Mouse (Mus musculus): Measurements from ENCODE around the gene Scube1.

Scube1 gene

DNA sequence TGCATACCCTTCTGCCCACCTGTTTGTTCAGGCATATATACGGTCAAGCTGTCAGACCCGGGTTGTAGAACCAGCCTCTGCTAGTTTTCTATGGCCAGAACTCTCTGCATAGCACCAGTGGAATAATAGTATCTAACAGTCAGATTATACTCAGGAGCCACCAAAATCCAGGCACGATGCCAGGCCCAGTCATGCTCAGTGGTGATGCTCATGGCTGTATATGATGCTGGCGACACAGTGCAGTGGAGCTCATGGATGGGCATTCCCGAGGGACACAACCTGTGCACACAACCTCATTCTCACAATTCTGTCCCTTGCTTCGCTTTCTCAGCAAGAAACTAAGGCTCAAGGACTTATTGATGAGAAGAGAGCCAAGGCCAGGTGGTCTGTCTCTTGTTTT is 58.8 kb downstream of the Scube1 start:
- DNase-seq (ENCODE audit: low spot score in 2 of 2), result no peak

DNA sequence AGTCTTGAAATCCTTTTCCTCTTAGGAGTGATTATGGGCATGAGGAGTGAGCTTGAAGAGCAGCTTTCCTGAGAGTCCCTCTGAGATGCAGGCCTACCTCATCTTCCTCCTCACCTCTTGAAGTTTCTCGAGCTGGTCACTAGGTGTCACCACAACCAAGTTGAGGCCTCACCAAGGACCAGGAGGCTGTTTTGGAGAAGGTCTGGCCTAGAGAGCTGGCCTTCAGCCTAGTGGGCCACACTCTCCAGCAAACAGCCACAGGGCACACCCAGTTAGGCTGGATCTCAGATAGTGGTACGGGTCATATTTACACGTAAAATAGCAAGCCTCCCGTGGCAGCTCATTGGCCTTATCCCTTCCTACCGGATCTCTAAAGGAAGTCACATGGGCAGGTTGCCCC is 60.1 kb downstream of the Scube1 start:
- DNase-seq (ENCODE audit: low spot score in 2 of 2), result no peak

DNA sequence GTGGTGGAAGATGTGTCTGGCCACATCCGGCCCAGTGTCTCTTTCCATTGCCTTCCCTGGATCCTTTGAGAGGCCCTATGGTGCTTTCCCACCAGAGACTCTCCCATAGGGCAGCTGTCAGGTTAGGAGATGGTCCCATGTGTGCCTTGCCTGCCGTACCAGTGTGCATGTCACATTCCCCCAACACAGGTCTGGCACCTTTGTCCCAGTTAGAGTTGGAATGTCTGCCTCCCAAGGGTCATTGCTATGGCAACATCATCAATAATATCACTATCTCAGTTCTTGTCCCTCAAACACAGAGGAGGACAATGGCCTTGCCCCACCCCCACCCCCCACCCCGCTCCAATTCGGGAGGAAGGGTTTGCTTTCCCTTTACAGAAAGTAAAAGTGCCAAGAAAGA is 61.8 kb downstream of the Scube1 start:
- no peak for DNase-seq (ENCODE audit: low spot score in 2 of 2)

DNA sequence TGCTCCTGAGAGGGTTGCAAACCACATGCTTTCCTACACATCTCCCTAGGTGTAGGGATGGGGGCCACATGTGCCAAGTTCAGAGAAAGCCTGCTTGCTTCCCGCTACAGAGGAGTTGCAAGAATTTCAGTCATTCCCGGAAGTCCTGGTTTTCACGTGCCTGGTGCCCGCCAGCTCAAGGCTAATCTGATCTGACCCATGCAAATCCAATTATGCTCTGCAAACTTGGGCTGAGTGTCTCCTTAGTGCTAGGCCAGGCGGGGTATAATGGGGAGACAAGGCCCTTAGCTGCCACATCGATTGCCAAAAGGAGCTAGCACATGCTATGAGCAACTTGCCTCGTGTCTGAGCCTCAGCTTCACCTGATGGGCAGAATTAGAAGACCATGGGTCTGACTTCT is 62.7 kb downstream of the Scube1 start:
- no peak for DNase-seq (ENCODE audit: low spot score in 2 of 2)

GRCm38 (mm10) chr15:83642518-83642917 is 82.3 kb downstream of the Scube1 start:
- DNase-seq (ENCODE audit: low spot score in 2 of 2), result no peak

DNA sequence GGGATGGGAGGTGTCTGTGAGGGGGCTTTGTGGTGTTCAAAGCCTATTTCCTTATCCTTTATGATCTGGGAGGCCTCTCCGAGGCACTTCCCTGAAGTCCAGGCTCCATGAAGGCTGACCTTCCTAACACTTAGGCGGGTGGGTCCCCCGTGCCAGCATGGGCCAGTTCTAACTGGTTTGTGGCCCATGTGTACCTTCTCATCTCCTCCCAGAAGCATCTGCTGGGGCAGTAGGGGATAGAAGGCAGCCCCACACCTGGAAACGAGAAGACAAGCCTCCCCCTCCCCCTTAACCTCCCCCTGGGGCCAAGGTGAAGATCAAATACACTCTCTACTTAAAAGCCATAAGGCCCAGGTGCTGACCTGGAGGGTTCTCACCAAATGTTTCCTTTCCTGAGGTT is 84.6 kb downstream of the Scube1 start:
- no peak for DNase-seq (ENCODE audit: low spot score in 2 of 2)

DNA sequence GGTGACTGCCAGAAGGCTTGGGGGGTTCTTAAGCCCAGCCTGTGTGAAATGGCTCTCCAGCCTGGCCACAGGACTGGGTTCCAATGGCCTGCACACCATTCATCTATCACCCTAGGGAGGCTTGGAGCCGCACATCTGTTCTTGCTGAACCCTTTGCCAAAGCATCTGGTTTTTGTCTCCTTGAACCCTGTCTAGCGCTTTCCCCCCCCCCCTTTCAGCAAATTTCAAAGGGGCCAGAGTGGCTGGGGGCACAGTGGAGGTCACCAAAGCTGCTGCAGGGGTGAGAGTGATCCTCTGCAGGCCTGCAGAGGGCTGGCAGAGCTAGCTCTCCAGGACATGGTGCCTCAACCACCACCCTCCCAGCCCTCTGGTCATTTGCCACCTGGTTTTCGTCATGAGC is 85.7 kb downstream of the Scube1 start:
- DNase-seq (ENCODE audit: low spot score in 2 of 2), result no peak

GRCm38 (mm10) chr15:83638196-83638899 is 86.5 kb downstream of the Scube1 start:
- DNase-seq (ENCODE audit: low spot score in 2 of 2), result no peak

- DNase-seq (ENCODE audit: low spot score in 2 of 2), result no peak
Measured at GRCm38 (mm10) chr15:83636759-83637158, 88.1 kb downstream of the Scube1 start.

DNA sequence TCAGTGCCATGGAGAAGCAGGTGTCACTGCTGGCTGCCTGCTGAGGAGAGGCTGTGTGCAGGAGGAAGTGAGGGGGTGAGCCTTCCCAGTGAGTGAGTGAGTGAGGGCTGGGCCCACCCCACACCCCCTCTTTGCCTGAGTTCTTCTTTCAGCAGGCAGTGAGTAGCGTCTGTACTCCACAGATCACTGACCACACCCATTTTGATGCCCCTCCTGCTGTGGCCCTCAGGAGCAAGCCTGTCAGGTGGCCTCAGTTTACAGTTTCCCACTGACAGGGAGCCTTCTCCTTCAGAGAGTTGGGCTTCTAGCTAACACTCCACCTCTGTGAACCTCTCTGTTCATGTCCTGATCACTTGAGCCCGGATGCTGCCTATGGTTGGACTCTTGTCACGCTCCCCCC is 89.6 kb downstream of the Scube1 start:
- DNase-seq (ENCODE audit: low spot score in 2 of 2), result no peak

GRCm38 (mm10) chr15:83634076-83634475 is 90.7 kb downstream of the Scube1 start:
- no peak for DNase-seq (ENCODE audit: low spot score in 2 of 2)

DNA sequence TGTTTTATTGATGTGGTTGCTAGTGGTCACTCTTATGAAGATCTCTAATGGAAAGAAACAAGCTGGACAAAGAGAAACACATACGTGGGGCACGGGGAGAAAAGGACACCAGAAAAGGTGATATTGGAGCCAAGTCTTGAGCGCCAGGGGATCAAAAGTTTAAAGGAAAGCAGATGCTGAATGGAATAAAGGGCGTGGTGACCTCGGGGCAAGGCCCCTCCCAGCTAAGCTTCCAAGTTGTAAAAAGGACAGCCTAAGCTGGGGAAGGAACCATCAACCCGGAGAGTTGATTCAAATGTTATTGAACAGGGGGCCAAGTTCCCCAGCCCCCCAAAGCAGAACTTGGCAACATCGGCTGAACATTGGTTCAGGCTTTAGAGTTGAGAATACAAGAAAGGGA is 93.8 kb downstream of the Scube1 start:
- no peak for DNase-seq (ENCODE audit: low spot score in 2 of 2)

DNA sequence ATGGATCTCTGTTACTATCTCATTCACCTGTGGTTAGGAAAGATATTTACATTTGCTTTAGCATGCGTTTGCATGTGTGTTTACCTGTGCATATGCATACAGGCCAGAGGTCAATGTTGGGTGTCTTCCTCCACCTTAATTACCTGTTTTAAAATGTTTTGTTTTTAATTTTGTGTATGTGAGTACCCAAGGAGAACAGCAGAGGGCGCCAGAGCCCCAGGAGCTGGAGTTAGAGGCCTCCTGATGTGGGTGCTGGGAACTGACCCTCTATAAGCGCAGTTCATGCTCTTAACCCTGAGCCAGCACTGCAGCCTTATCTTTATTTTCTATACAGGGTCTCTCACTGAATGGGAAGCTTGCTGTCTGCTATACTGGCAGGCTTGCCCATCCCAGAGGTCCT is 95.1 kb downstream of the Scube1 start:
- DNase-seq (ENCODE audit: low spot score in 2 of 2), result no peak

DNA sequence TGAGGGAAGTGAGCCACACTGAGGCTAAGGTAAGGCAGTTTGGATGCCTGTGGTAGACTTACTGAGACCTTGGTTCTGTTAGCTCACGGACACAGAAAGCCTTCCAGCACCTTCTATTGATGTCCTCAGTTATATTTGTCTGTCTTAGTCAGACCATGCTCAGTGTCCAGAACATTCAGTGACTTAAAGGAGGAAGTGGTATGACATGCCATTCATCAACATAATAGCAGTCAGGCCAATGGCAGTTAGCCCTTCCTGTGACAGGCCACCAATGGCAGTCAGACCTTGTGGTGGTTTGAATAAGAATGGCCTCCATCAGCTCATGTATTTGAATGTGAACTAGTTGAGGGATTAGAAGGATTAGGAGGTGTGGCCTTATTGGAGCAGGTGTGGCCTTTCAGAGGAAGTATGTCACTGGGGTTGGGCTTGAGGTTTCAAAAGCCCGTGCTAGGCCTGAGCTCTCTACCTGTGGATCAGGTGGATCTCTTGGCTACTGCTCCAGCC is 98.6 kb downstream of the Scube1 start:
- DNase-seq (ENCODE audit: low spot score in 2 of 2), result no peak

DNA sequence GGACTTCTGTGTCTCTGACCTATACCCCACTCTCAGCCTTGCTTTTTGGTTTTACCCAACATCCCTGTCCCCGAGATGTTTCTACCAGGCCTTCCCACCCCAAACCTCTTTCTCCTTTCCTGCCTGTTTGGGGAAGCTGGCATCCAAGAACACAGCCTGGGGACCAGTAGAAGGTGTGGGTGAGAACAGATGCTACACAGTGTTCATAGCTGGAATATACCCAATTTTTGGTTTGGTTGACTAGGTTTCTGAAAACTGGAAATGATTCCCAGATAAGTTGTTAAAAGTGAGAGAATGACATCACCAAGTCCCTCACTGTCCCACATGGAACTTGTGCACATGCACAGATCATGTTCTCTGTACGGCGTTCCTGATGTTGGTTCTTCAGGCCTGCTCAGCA is 109.6 kb downstream of the Scube1 start:
- DNase-seq (ENCODE audit: low spot score in 2 of 2), result no peak

DNA sequence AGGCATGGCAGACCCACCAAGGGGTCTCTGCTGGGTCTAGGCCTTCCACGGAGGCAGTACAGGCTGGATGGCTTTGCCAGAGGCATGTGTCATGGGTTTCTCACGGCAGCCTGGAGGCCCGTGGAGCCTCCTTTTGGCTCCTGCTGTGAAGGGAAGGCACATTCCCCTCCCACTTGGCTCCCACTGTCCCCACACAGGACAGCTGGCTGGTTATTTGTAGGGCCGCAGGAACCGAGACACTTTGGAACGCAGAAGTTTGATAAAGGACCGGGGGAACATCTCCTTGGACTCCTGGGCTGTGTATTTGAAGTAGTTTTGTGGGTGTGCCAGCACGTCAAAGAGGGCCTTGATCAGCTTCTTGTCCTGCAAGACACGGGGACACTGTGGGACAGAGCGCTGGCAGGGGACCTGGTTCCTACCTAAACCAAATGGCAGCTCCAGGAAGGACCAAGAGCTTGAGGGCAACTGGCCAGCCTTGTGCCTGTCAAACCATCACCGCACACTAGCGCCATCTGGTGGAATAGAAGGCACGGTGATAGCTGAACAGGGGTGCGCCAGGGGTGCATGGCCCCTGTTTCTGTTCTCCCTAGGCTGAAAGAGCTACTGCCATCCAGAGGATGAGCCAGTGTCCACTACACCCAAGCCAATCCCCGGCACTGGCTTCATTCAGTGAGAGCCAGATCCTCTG is 117.6 kb downstream of the Scube1 start:
- peak; percentile 60 to 79 for DNase-seq (ENCODE audit: low spot score in 2 of 2)

DNA sequence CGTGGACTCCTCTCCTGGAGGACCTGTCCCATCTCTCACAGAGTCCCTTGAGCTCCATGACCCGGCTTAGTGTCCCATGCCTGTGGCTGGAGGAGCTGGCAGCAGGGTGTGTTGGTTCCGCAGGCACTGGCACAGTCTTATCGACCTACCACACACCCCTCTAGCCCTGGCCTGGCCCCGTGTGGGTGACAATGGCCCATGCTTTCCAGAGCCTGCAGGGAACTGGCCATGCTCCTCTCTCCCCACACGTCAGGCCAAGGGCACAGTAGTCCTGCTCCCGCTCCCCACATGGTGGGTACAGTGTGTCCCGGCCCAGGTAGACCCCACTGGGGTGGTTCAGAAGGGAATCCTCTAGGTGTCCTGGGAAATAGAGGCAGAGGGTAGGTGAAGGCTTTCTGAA is 118.1 kb downstream of the Scube1 start:
- DNase-seq (ENCODE audit: low spot score in 2 of 2), result peak; percentile 55

DNA sequence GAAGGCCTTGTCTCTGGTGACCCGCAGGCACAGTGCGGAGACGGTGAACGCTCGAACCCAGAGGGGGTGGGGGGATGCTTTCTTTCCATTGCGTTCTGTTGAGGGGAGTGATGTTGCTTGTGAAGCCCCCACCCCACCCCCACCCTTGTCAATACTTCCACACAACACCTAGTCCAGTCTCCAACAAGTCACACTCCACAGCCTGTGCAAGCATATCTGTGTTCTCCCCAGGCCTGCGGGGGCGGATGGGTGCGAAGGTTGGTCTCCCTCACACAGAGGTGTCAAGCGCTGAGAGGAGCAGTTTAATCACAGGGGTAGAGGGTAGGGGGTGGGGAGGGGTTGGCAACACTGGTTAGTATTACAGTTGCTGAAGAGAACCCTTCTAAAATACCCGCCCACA is 118.6 kb downstream of the Scube1 start:
- DNase-seq (ENCODE audit: low spot score in 2 of 2), result no peak

DNA sequence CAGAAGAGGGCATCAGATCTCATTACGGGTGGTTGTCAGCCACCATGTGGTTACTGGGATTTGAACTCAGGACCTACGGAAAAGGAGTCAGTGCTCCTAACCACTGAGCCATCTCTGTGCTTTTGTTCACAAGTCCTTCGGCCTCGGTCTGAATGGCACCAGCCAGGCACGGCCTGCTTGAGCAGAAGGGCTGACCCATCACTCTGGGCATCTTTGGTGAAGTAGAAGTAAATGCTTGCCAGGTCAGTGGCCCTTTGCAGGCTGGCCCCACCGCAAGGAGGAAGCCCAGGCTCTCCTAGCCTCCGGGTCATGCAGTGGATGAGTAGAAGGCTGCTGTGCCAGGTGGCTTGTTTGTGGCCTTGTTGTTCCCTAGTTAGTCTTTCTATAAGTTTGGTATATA is 121.4 kb downstream of the Scube1 start:
- DNase-seq (ENCODE audit: low spot score in 2 of 2), result no peak

GRCm38 (mm10) chr15:83603046-83603396 is 121.8 kb downstream of the Scube1 start:
- DNase-seq (ENCODE audit: low spot score in 2 of 2), result no peak

GRCm38 (mm10) chr15:83602372-83603045 is 122.3 kb downstream of the Scube1 start:
- peak in 1 of 2 experiments; percentile 47 for DNase-seq (ENCODE audit: low spot score in 2 of 2)

DNA sequence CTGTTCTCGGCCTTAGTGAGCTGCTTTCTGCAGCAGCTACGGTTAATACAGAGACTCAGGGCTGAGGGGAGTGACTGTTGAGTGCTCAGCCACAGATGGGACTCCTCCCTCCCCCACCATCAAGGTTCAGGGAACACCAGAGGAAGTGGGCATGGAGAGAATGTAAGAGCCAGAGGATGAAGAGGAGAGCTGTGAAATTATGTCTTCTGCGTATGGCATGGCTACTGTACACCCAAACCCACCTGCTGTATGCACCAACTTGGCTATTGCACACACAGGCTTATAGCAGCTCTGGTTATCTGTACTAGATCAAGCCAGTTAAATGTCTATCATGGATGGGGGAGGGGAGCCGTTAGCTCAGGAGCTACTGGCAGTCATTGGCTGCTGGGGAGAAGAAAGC is 123.6 kb downstream of the Scube1 start:
- DNase-seq (ENCODE audit: low spot score in 2 of 2), result no peak

- DNase-seq (ENCODE audit: low spot score in 2 of 2), result no peak
Measured at GRCm38 (mm10) chr15:83596833-83597232, 128.0 kb downstream of the Scube1 start.

Data from spleen, postnatal 14 days (tissue).